Mouse (Mus musculus) E14TG2a.4 (cell line): ENCODE measurements around the gene Drc7.

Experiments
- CTCF ChIP-seq: conservative IDR thresholded peaks from 2 replicates; pipeline ENCODE4 v1.5.1; 2014; ENCODE audit warnings: low read length
- NANOG ChIP-seq: IDR thresholded peaks from 2 replicates; pipeline ENCODE4 v1.6.1; 2014; ENCODE audit warnings: borderline replicate concordance, low read length, mixed read lengths
- POU5F1 ChIP-seq: IDR thresholded peaks from 2 replicates; pipeline ENCODE4 v1.6.1; 2014; ENCODE audit warnings: low read length, borderline replicate concordance

- TF ChIP-seq CTCF, result no peak
- TF ChIP-seq POU5F1, result no peak
- TF ChIP-seq NANOG, result no peak
These were observed 39.0 kb upstream of the Drc7 start for GRCm38 (mm10) chr8:95015866-95016265.
